Mouse (Mus musculus) kidney, adult 2 months (tissue): Measurements from ENCODE around the gene Cnot6. TPM values are rescaled to one million over a fixed set of nuclear protein-coding genes. Genes with fewer than 3 reads are reported as not detected.

ENCODE experiments used
- DNase-seq: peaks from one replicate; pipeline ENCODE4 v3.0.0; 2021
- H3K27ac ChIP-seq: fragments of 200-500 bp; 2 replicates; pipeline ENCODE4 v1.5.1; 2012; ENCODE audit warnings: low read depth, low read length, control low read depth, inconsistent platforms; ENCODE audit not compliant: insufficient read depth
- H3K27me3 ChIP-seq: fragments of 200-500 bp; replicated peaks from 2 replicates; pipeline ENCODE4 v1.6.1; 2012; ENCODE audit warnings: mild to moderate bottlenecking, moderate library complexity, low read length, inconsistent platforms; ENCODE audit not compliant: control insufficient read depth, insufficient read depth
- H3K36me3 ChIP-seq: fragments of 200-500 bp; 2 replicates; pipeline ENCODE4 v1.6.1; 2012; ENCODE audit warnings: mild to moderate bottlenecking, moderate library complexity, low read length, inconsistent platforms; ENCODE audit not compliant: control insufficient read depth, insufficient read depth
- H3K4me1 ChIP-seq: fragments of 200-500 bp; 2 replicates; pipeline ENCODE4 v1.6.1; 2011; ENCODE audit warnings: low read length; ENCODE audit not compliant: control insufficient read depth, insufficient read depth
- H3K4me3 ChIP-seq: fragments of 200-500 bp; 2 replicates; pipeline ENCODE4 v1.5.1; 2011; ENCODE audit warnings: mild to moderate bottlenecking, low read depth, low read length, control low read depth; ENCODE audit not compliant: insufficient read depth
- CTCF ChIP-seq: fragments of 200-500 bp; conservative IDR thresholded peaks from 2 replicates; pipeline ENCODE4 v1.5.1; 2011; ENCODE audit warnings: low read depth, mild to moderate bottlenecking, control low read depth, low read length, moderate library complexity, mixed read lengths; ENCODE audit not compliant: insufficient read depth, insufficient read length
- POLR2A ChIP-seq: fragments of 200-500 bp; IDR thresholded peaks from one replicate; pipeline ENCODE4 v1.6.1; 2011; ENCODE audit warnings: low read depth, low read length, control low read depth
- WGBS: fragments of 180-500 bp; shearing (Covaris S2); methylation state at CpG from one replicate; pipeline ENCODE4 v1.1.7; 2018; 5-methylcytosine and 5-hydroxymethylcytosine counted together
- polyA plus RNA-seq: library from polyadenylated mRNA; depleted of rRNA; stranded (reverse); fragments of >200 nt; gene quantifications from 2 replicates; pipeline ENCODE4 v1.2.3, GENCODE M21; 2012

Gene Cnot6
- polyA plus RNA-seq, 1 experiment = 14.1 TPM

DNA sequence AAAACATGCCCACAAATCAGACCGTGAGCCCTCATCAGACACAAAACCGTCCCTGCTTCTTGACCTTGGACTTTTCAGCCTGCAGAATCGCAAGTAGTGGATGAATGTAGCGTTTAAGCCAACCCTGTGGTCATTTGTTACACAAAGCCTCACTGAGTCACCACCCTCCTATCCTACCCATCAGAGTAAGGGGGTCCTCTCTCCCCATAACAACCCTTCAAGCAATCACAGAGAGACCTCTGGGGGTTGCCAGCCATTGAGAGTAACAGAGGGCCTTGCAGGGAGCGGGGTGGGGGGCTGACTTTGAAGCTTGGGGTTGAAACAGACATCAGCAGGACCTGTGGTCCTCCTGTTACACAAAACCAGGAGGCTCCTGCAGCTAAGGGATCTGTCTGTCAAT, 57.9 kb downstream of the Cnot6 start:
- TF ChIP-seq CTCF = no peak
- TF ChIP-seq POLR2A = no peak
- DNase-seq = no peak
- H3K27ac ChIP-seq = no peak overlapping the region
- 94% methylated on average over 5 of the region's 5 CpGs for WGBS
- H3K4me3 ChIP-seq = no peak overlapping the region
- H3K36me3 ChIP-seq = no peaks in the 10 kb centered on the region
- H3K27me3 ChIP-seq = no peaks in the 10 kb centered on the region
- H3K4me1 ChIP-seq = peaks cover 5% of the 10 kb centered on the region; the same call in 1 of the 2 replicates

DNA sequence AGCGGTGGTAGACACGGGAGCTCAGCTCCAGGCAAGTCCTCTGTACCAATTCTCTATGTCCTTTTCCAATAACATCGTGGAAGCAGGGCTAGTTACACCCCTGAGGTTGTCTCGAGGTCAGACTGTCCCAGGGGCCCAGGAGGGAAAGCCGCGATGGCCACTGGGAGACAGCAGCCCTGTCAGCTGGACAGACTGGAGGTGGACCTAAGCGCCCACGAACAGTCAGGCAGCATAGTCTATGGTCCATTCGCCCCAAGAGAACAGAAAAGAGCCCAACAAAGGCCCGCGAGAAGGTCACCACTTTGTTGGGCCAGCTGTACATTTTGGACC, 59.5 kb downstream of the Cnot6 start:
- peaks cover 5% of the 10 kb centered on the region; the same call in 1 of the 2 replicates for H3K4me1 ChIP-seq
- no peak overlapping the region for H3K27ac ChIP-seq
- H3K36me3 ChIP-seq = no peaks in the 10 kb centered on the region
- no peak for TF ChIP-seq CTCF
- no peak for TF ChIP-seq POLR2A
- H3K4me3 ChIP-seq = no peak overlapping the region
- DNase-seq = no peak
- WGBS = 40% methylated on average over 11 of the region's 11 CpGs
- no peaks in the 10 kb centered on the region for H3K27me3 ChIP-seq

GRCm38 (mm10) chr11:49652401-49653078, 60.0 kb downstream of the Cnot6 start:
- TF ChIP-seq CTCF = peak; percentile 73
- no peak for TF ChIP-seq POLR2A
- Histone ChIP-seq H3K27ac (no peak overlapping the region), H3K4me3 (no peak overlapping the region), H3K4me1 (peaks cover 5% of the 10 kb centered on the region; the same call in 1 of the 2 replicates), H3K36me3 (no peaks in the 10 kb centered on the region), H3K27me3 (no peaks in the 10 kb centered on the region)
- peak; percentile 84 for DNase-seq
- WGBS = 19% methylated on average over 19 of the region's 19 CpGs

GRCm38 (mm10) chr11:49651762-49652322, 60.7 kb downstream of the Cnot6 start:
- no peak for TF ChIP-seq CTCF
- no peak for TF ChIP-seq POLR2A
- Histone ChIP-seq H3K36me3 (no peaks in the 10 kb centered on the region), H3K27ac (no peak overlapping the region), H3K27me3 (no peaks in the 10 kb centered on the region), H3K4me1 (peaks cover 5% of the 10 kb centered on the region; the same call in 1 of the 2 replicates), H3K4me3 (no peak overlapping the region)
- 87% methylated on average over 10 of the region's 10 CpGs for WGBS
- DNase-seq = no peak

GRCm38 (mm10) chr11:49650994-49651761, 61.3 kb downstream of the Cnot6 start:
- TF ChIP-seq CTCF = no peak
- TF ChIP-seq POLR2A = no peak
- peaks cover 5% of the 10 kb centered on the region; the same call in 1 of the 2 replicates for H3K4me1 ChIP-seq
- H3K4me3 ChIP-seq = no peak overlapping the region
- no peaks in the 10 kb centered on the region for H3K36me3 ChIP-seq
- 50% methylated on average over 16 of the region's 16 CpGs for WGBS
- DNase-seq = no peak
- H3K27me3 ChIP-seq = no peaks in the 10 kb centered on the region
- no peak overlapping the region for H3K27ac ChIP-seq

GRCm38 (mm10) chr11:49650113-49650993, 62.2 kb downstream of the Cnot6 start:
- WGBS = 39% methylated on average over 18 of the region's 18 CpGs
- Histone ChIP-seq H3K27ac (no peak overlapping the region), H3K4me3 (no peak overlapping the region), H3K36me3 (no peaks in the 10 kb centered on the region), H3K27me3 (no peaks in the 10 kb centered on the region), H3K4me1 (peaks cover 5% of the 10 kb centered on the region; the same call in 1 of the 2 replicates)
- peak; percentile 40 for TF ChIP-seq CTCF
- no peak for TF ChIP-seq POLR2A
- peak; percentile 78 for DNase-seq

DNA sequence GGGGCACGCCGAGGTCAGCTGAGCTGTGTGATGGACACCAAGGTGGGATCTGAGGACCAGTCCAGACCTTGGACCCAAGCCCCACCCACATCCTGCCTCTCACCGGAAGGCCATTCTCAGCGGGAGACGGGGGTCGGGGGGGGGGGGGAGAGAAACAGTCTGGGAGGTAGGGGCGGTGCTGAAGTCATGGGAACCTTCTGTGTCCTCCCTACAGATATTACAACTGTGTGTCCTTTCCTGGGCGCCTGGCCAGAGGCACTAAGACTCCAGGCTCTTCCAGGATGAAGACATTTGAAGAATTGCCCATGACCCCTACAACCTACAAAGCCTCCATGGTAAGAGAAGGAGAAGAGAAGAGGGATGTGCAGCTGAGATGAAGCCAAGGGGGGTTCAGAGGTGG, 66.8 kb downstream of the Cnot6 start:
- peaks cover 3% of the 10 kb centered on the region; the same call in 1 of the 2 replicates for H3K4me1 ChIP-seq
- TF ChIP-seq POLR2A = no peak
- no peak for TF ChIP-seq CTCF
- no peak overlapping the region for H3K27ac ChIP-seq
- H3K4me3 ChIP-seq = no peak overlapping the region
- no peak for DNase-seq
- H3K36me3 ChIP-seq = no peaks in the 10 kb centered on the region
- WGBS = 41% methylated on average over 8 of the region's 8 CpGs
- H3K27me3 ChIP-seq = no peaks in the 10 kb centered on the region
